Mouse (Mus musculus) liver, embryonic 14.5 days (tissue): ENCODE measurements around the gene Polr2e. TPM values are rescaled to one million over a fixed set of nuclear protein-coding genes. Genes with fewer than 3 reads are reported as not detected.
A peak's percentile ranks its signal among the peaks of the same experiment; 100 is the strongest.

ENCODE experiments used
- ATAC-seq: fragments of 200-750 bp; cut with Nextera tagmentation; 2 replicates; pipeline ENCODE4 v1.8.0; 2017; ENCODE audit warnings: moderate number of reproducible peaks, mild to moderate bottlenecking, moderate library complexity; ENCODE audit not compliant: insufficient read depth
- DNase-seq, 3 experiments: peaks; one replicate each; pipeline ENCODE4 v3.0.0-alpha.2; 2012 to 2013; ENCODE audit warnings: low read depth in 3 of 3, low spot score in 3 of 3
- H3K27ac ChIP-seq: fragments of 300-500 bp; sonication (generic); 2 replicates; pipeline ENCODE4 v1.5.1; 2014; ENCODE audit warnings: moderate library complexity, mild to moderate bottlenecking, control low read depth, inconsistent platforms
- H3K27me3 ChIP-seq: fragments of 300-500 bp; sonication (generic); 2 replicates; pipeline ENCODE4 v1.6.1; 2014; ENCODE audit warnings: mild to moderate bottlenecking, low read length, moderate library complexity; ENCODE audit not compliant: control insufficient read depth, insufficient read depth
- H3K36me3 ChIP-seq: fragments of 300-500 bp; sonication (generic); replicated peaks from 2 replicates; pipeline ENCODE4 v1.6.1; 2014; ENCODE audit warnings: low read depth; ENCODE audit not compliant: control insufficient read depth, insufficient read depth
- H3K4me1 ChIP-seq, 2 experiments: fragments of 200-500 bp in 1 of 2; fragments of 300-500 bp in 1 of 2; sonication (generic) in 1 of 2; replicated peaks; 2 replicates each; pipeline ENCODE4 v1.6.1; 2012 to 2014; ENCODE audit warnings: antibody characterized with exemption in 1 of 2, inconsistent platforms in 1 of 2, low read length in 1 of 2; ENCODE audit not compliant: control insufficient read depth in 2 of 2, insufficient read depth in 2 of 2
- H3K4me2 ChIP-seq: fragments of 300-500 bp; sonication (generic); 2 replicates; pipeline ENCODE4 v1.6.1; 2014; ENCODE audit warnings: low read depth, mild to moderate bottlenecking, control low read depth, moderate library complexity
- H3K4me3 ChIP-seq, 2 experiments: fragments of 200-500 bp in 1 of 2; fragments of 300-500 bp in 1 of 2; sonication (generic) in 1 of 2; 2 replicates each; pipeline ENCODE4 v1.5.1; 2012 to 2014; ENCODE audit warnings: low read depth in 2 of 2, low read length in 2 of 2, mild to moderate bottlenecking in 2 of 2, control low read depth in 1 of 2, inconsistent platforms in 1 of 2, moderate library complexity in 1 of 2; ENCODE audit not compliant: insufficient read depth in 1 of 2
- H3K9ac ChIP-seq: fragments of 300-500 bp; sonication (generic); replicated peaks from 2 replicates; pipeline ENCODE4 v1.6.1; 2014; ENCODE audit warnings: mild to moderate bottlenecking, control low read depth, moderate library complexity
- H3K9me3 ChIP-seq: fragments of 300-500 bp; sonication (generic); 2 replicates; pipeline ENCODE4 v1.6.1; 2016; ENCODE audit warnings: low read length, mixed read lengths; ENCODE audit not compliant: control insufficient read depth
- CTCF ChIP-seq: IDR thresholded peaks from 2 replicates; pipeline ENCODE4 v1.5.1; 2016; ENCODE audit warnings: antibody characterized with exemption, low read depth, control low read depth
- EP300 ChIP-seq: IDR thresholded peaks from 2 replicates; pipeline ENCODE4 v1.6.1; 2016; ENCODE audit warnings: antibody characterized with exemption, low read depth
- WGBS: fragments of 180-500 bp; shearing (Covaris S2); extraction: QIAGEN DNeasy Blood & Tissue Kit; methylation state at CpG from one replicate; pipeline ENCODE4 v1.1.7; 2014; ENCODE audit not compliant: insufficient replicate concordance; 5-methylcytosine and 5-hydroxymethylcytosine counted together
- polyA plus RNA-seq, 2 experiments: library from polyadenylated mRNA; depleted of rRNA in 1 of 2; stranded (reverse) in 1 of 2; unstranded in 1 of 2; fragments of >200 nt; fragmentation: Nextera tagmentation in 1 of 2; extraction: Ambion mirVana in 1 of 2; gene quantifications; 2 replicates each; pipeline versions ENCODE4 v1.2.1 to v1.2.3; 2012 to 2014

Polr2e gene
- polyA plus RNA-seq, 2 experiments = 88.0 to 121 TPM

DNA sequence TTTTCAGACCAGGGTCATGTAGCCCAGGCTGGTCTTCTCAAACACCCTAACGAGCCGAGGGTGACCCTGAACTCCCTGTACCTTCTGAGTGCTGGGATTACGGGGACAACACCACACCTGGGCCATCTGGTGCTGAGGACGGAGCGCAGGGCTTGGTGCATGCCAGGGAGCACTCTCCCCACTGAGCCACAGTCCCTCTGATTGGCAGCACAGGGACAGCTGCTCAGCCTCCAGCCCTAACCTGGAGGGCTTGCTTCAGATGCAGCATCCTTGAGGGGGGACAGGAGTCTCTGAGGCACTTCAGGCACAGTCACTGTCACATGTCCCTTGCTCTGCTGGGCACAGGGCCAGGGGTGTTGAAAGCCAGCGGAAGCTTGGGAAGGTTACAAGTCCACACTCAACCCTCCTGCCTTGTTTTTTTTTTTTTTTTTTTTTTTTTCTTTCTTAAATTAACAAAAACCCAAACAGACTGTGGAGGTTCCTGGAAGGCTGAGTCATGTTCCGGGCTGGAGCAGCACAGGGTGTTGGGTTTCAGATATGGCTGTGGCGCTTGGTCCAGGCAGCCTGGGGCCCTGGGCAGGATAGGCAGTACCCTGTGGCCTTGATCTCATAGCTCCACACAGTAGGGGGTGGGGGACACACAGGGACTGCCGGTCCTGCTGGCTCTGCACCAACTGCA lies 31.4 kb upstream of the Polr2e start:
- H3K9ac ChIP-seq = peak overlapping the region; percentile 64
- no peaks in the 10 kb centered on the region for H3K36me3 ChIP-seq
- ATAC-seq (peak; percentile 90), DNase-seq (peak; percentile 67 to 87 (median 77))
- peak overlapping the region; percentile 58 for H3K4me2 ChIP-seq
- H3K4me1 ChIP-seq = peaks cover 15 to 19% of the 10 kb centered on the region in 2 experiments
- peak overlapping the region; percentile 79 for H3K27ac ChIP-seq
- 51% methylated on average over 9 of the region's 9 CpGs for WGBS
- H3K4me3 ChIP-seq = no peak overlapping the region
- H3K27me3 ChIP-seq = no peaks in the 10 kb centered on the region
- no peaks in the 10 kb centered on the region for H3K9me3 ChIP-seq
- TF ChIP-seq EP300 (peak; percentile 60), CTCF (no peak)

DNA sequence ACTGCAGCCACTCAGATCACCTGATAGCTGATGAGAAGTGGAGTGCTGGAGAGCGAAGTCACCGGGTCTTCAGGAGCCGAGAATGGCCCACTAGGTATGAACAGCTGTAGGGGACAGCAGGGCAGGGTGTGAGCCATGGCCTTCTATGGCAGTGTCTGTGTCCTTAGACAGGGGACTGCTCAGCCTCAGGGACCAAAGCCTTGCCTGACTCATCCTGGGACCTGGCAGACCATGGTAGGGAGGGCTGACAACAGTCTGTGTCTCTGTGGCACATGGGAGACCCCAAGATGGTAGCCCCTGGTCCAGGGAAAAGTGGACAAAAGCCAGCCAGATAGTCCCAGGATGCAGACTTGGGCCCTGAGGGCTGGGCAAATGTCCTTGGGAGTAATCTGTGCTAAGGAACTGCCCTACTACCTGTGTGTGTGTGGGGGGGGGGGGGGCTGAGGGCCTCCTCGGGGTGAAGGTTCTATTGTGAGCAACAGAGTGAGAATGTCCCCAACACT lies 30.4 kb upstream of the Polr2e start:
- no peaks in the 10 kb centered on the region for H3K27me3 ChIP-seq
- H3K4me2 ChIP-seq = no peak overlapping the region
- ATAC-seq (no peak), DNase-seq (no peak)
- no peaks in the 10 kb centered on the region for H3K9me3 ChIP-seq
- no peak for TF ChIP-seq EP300
- 85% methylated on average over 4 of the region's 4 CpGs for WGBS
- no peak overlapping the region for H3K9ac ChIP-seq
- H3K27ac ChIP-seq = peak overlapping the region; percentile 79
- peaks cover 13 to 19% of the 10 kb centered on the region in 2 experiments for H3K4me1 ChIP-seq
- H3K4me3 ChIP-seq = no peak overlapping the region
- peaks cover 3% of the 10 kb centered on the region; the same call in 1 of the 2 replicates for H3K36me3 ChIP-seq

DNA sequence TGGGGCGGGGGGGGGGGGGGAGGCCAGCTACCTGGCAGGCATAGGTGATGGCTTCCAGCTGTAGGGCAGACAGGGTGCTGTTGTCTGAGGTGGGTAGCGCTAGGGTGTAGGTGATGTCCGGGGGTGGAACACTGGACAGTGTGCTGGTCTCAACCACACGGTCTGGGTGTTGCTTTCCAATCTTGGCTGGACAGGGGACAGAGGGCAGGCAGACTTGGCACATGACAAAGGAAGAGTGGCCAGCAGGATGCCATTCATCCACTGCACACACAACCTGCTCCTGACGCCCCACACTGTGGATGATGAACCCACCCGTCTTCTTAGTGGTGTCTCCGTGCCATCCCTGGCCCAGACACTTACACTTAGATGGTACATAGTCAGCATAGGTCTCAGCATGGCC lies 29.7 kb upstream of the Polr2e start:
- 83% methylated on average over 6 of the region's 7 CpGs for WGBS
- peaks cover 13 to 19% of the 10 kb centered on the region in 2 experiments for H3K4me1 ChIP-seq

DNA sequence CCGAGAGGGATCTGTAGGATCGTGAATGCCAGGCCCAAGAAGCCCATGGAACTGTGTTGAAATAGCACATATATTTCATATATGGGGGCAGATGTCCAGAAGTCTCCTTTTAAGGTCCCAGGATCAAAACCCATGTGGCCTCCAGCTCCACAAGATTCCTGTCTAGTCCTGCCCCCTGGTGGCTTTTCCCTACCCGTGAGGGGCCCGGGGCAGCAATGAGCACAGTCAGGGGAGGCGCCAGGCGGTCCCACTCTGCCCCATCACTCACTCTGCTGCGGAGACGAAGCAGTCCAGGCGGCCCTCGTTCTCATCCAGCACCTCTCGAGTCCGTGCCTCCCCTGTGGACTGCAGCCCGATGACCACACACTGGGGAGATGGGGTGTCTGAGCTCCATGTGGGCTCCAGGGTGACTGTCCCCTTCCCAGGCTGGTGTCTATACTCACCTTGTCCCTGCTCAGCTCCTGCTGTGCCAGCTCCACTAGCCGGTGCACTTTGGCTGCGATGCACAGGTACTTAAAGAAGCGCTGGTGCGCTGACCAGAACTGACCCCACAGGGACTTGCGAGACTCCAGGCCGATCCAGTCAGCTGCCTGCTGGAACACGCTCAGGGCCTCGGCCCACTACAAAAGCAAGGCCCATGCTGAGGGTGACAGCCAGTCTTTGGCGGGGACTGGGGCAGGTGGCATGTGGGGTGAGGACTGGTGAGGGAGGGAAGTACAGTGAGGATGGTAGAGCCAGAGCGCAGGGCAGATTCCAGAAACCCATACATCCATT lies 24.5 kb upstream of the Polr2e start:
- ATAC-seq (no peak), DNase-seq (no peak)
- 81% methylated on average over 23 of the region's 23 CpGs for WGBS
- H3K4me2 ChIP-seq = no peak overlapping the region
- no peaks in the 10 kb centered on the region for H3K9me3 ChIP-seq
- H3K4me1 ChIP-seq = no peaks in the 10 kb centered on the region
- H3K4me3 ChIP-seq = no peak overlapping the region
- H3K27ac ChIP-seq = no peak overlapping the region
- peaks cover 29% of the 10 kb centered on the region for H3K36me3 ChIP-seq
- H3K27me3 ChIP-seq = no peaks in the 10 kb centered on the region
- H3K9ac ChIP-seq = no peak overlapping the region
- TF ChIP-seq CTCF (peak; percentile 43), EP300 (no peak)

More for the DNA sequence above, 29.7 kb upstream of the Polr2e start:
- no peak overlapping the region for H3K4me2 ChIP-seq
- DNase-seq (no peak), ATAC-seq (no peak)
- no peak for TF ChIP-seq EP300
- H3K27me3 ChIP-seq = no peaks in the 10 kb centered on the region
- H3K9me3 ChIP-seq = no peaks in the 10 kb centered on the region
- no peak overlapping the region for H3K9ac ChIP-seq
- H3K27ac ChIP-seq = no peak overlapping the region
- peaks cover 5% of the 10 kb centered on the region; the same call in 1 of the 2 replicates for H3K36me3 ChIP-seq
- H3K4me3 ChIP-seq = no peak overlapping the region

GRCm38 (mm10) chr10:80063104-80063503 lies 23.5 kb upstream of the Polr2e start:
- Histone ChIP-seq H3K36me3 (peaks cover 32% of the 10 kb centered on the region), H3K27ac (no peak overlapping the region), H3K4me2 (no peak overlapping the region), H3K9ac (no peak overlapping the region), H3K9me3 (no peaks in the 10 kb centered on the region), H3K27me3 (no peaks in the 10 kb centered on the region), H3K4me1 (no peaks in the 10 kb centered on the region), H3K4me3 (no peak overlapping the region)
- ATAC-seq = no peak
- TF ChIP-seq EP300 (no peak), CTCF (no peak)
- WGBS = 92% methylated on average over 5 of the region's 5 CpGs
- no peak for DNase-seq
